Mouse (Mus musculus): ENCODE measurements around the gene Gpd2. TPM values are rescaled to one million over a fixed set of nuclear protein-coding genes. Genes with fewer than 3 reads are reported as not detected.

Gene Gpd2
- 100 to 1,000 TPM; 125 to 144 TPM for total RNA-seq (2021)
- long read RNA-seq, experiment 1, full-length matches to known transcripts, result 57 of 80 reads
- long read RNA-seq, experiment 1, partial matches to known transcripts, result 8 of 80 reads
- long read RNA-seq, experiment 1, other reads (novel, unspliced or antisense), result 15 of 80 reads
- long read RNA-seq, experiment 2, full-length matches to known transcripts, result 56 of 74 reads
- long read RNA-seq, experiment 2, partial matches to known transcripts, result 1 of 74 reads
- long read RNA-seq, experiment 2, other reads (novel, unspliced or antisense), result 17 of 74 reads

GRCm38 (mm10) chr2:57237475-57237919 is at the start of gene Gpd2:
TSS of gene Gpd2 (plus strand) at chr2:57237635.
- peak; percentile 37 to 64 for DNase-seq (ENCODE audit: low spot score in 2 of 2)

DNA sequence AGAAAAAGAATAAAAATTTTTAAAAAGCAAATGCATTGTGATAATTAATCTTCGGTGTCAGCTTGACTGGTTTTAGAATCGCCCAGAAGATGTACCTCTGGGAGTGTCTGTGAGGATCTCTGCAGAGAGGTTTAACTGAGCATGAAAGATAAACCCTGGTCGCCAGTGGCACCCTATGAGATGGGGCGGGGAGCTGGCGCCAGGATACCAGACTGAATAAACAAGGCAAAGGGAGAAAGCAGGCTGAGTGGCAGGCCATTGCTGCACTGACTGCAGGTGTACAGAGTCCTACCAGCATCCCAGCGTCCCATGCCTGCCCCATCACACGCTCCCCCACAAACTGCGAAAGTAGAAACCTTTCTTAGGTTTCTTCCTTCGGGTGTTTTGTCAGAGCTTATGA is 49.2 kb upstream of the Gpd2 start:
- no peak for DNase-seq (ENCODE audit: low spot score in 2 of 2)

- no peak for DNase-seq (ENCODE audit: low spot score in 2 of 2)
Observed at GRCm38 (mm10) chr2:57190884-57191283, 46.6 kb upstream of the Gpd2 start.

GRCm38 (mm10) chr2:57199046-57199445 is 38.4 kb upstream of the Gpd2 start:
- no peak for DNase-seq (ENCODE audit: low spot score in 2 of 2)

- DNase-seq (ENCODE audit: low spot score in 2 of 2), result no peak
Observed at GRCm38 (mm10) chr2:57208472-57209083, 28.9 kb upstream of the Gpd2 start.

GRCm38 (mm10) chr2:57211049-57212001 is 26.1 kb upstream of the Gpd2 start:
- no peak for DNase-seq (ENCODE audit: low spot score in 2 of 2)

- no peak for DNase-seq (ENCODE audit: low spot score in 2 of 2)
Observed at GRCm38 (mm10) chr2:57213364-57213763, 24.1 kb upstream of the Gpd2 start.

DNA sequence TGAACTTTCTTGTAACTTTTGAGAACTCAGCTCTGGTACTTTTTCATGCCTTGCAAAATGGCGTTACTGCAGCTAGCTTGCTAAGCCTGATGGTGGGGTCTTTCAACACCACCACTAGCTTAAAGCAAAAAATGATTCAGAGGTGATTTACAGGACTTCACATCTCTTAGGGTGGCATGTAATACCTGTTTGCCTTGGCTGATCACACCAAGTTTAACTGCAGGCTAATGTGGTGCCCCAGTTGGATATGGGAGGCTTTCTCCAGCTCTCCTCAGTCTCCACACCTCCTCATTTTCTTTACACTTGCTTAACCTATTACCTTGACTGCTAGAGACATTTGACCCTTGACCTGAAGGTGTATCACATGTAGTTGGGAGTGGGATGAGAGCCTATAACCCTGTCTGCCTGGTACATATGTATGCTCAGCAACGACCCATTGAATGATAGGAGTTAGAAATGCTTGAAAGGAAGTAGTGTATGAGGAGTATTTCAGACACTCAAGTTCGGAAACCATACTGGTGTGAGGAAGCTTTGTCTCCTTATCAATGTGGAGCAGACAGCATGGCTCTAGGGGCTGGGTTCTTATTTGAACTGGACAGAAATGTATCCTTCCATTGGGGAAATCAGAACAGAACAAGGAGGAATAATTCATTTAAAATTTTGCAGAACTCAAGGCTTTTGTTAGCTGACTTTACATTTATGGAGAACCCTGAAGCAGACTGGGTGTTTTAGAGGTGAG is 14.0 kb upstream of the Gpd2 start:
- DNase-seq (ENCODE audit: low spot score in 2 of 2), result no peak

DNA sequence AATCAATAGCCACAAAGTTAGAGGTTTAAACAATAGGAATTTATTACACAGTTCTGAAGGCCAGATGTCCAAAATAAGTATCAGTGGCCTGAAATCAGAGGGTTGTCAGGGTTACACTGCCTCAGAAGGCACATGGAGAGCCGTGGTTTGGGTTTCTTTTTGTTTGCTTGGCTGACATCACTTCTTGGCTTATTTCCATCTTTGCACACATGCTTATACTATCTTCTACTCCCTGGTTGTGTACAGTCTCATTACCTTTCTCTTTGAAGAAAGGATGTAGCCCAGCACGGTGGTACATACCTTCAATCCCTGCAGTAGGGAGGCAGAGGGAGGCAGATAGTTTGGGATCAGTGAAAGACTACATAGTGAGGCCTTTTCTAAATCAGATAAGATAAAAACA is 12.2 kb upstream of the Gpd2 start:
- no peak for DNase-seq (ENCODE audit: low spot score in 2 of 2)

DNA sequence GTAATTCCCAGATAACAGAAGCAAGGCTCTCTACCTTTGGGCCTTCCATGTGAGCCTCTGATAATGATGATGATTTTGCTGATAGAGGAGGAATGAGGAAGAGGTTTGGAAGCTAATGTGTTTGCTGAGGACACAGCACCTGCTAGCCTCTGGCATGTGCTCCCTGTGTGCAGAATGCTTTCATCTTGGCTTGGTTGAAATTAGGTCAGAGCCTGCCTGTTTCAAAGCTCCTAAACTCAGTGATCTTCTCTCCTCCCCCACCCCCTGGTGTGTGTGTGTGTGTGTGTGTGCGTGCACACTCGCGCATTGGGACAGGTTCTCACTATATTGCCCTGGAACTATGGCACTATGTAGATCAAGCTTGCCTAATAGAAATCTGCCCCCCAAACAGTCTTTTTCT is 10.0 kb upstream of the Gpd2 start:
- DNase-seq (ENCODE audit: low spot score in 2 of 2), result no peak

- DNase-seq (ENCODE audit: low spot score in 2 of 2), result no peak
Observed at GRCm38 (mm10) chr2:57229647-57230240, 7.7 kb upstream of the Gpd2 start.

GRCm38 (mm10) chr2:57231432-57231831 is 6.0 kb upstream of the Gpd2 start:
- DNase-seq (ENCODE audit: low spot score in 2 of 2), result no peak

- DNase-seq (ENCODE audit: low spot score in 2 of 2), result no peak
Observed at GRCm38 (mm10) chr2:57232328-57232727, 5.1 kb upstream of the Gpd2 start.

DNA sequence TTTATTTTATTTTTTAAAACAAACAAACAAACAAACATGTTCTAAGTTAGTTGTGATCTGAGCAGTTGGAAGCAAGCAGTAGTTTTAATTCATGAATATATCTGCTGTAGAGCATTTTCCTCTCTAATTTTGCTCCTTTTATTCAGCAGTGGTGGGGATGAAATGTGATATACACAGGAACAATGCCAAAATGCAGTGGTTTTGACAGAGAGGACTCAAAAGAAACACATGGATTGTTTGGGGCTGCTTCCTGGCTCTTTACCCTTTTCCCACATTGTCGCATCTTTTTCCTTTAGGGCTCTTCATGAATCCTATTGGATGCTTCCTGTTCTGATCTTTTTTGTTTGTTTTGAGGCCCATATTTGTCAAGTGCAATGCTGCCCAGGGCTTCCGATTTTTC is 1.2 kb upstream of the Gpd2 start:
- DNase-seq (ENCODE audit: low spot score in 2 of 2), result no peak

DNA sequence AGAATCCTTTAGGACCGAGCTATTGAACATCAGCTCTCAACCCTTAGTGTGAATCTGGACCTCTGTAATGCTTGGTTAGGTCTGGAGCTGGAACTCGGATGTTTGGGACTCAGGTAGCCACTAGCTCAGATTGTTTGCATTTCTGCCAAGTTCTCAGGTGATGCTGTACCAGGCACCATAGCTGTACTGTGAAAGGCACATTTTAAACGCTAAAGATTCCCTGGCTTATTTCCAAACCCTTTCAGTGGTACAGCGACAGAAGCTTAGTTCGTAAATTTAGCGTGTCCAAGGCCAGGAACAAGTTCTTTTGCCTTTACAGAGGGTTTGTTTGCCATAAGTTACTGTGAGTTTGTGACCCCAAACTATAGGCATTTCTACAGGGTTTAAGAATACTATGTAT is 409 bp upstream of the Gpd2 start:
- DNase-seq (ENCODE audit: low spot score in 2 of 2), result no peak

DNA sequence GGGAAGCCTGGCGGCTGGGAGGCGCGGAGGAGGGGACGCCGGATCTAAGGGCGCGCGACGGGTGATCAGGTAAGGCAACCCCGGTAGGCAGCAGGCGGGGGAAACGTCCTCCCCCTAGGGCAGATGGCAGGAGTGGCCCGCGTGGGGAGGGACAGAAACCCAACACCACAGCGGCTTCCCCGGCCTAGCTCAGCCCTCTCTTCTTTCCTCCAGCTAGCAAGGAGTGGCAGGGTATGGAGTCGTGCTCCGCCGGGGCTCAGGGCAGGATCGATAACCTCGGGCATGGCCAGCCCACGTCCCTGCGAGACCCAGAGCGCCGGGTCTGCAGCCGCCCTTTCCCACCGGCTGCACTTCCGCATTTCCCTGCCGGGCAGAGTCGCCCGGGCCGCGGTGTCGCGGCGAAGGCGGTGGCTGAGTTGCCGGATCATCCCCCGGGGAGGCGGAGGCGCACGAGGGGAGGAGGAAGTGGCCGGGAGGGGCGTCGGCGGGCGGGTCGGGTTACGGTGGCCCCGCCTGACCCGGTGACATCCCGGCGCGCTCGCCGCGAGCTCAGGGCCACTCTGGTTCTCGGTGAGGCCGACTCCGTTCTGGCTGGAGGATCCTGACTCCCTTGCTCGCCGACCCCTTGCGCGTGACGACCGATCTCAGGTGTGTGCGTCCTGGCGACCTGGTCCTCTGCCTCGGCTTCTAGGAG is 632 bp downstream of the Gpd2 start:
- DNase-seq (ENCODE audit: low spot score in 2 of 2), result peak; percentile 68 to 69

DNA sequence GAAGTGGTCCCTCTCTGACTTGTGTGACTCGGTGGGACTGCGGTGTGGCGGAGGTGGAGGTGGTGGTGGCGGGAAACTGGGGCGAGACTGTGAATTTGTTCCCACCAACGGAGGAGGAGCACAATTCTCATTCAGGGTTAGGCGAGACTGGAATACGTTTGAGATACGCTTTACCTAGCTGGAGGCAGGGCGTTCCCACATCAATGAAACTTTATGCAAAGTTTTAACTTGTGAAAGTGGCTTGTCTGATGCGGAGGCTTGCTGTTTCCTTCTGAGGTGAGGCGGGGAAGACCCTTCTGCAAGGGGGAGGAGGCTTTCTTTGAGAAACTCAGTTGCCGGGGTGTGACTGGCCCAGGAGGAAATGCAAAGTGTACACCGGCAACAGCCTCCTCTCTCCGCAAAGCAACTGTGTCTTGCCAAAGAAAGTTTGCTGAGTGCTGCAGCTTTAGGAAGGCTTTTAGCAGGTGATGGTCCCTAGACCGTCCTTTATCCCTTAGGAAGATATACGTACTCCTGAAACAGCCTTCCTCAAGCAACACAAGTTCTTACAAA is 1.3 kb downstream of the Gpd2 start:
- no peak for DNase-seq (ENCODE audit: low spot score in 2 of 2)

- DNase-seq (ENCODE audit: low spot score in 2 of 2), result no peak
Observed at GRCm38 (mm10) chr2:57239356-57239755, 1.9 kb downstream of the Gpd2 start.

DNA sequence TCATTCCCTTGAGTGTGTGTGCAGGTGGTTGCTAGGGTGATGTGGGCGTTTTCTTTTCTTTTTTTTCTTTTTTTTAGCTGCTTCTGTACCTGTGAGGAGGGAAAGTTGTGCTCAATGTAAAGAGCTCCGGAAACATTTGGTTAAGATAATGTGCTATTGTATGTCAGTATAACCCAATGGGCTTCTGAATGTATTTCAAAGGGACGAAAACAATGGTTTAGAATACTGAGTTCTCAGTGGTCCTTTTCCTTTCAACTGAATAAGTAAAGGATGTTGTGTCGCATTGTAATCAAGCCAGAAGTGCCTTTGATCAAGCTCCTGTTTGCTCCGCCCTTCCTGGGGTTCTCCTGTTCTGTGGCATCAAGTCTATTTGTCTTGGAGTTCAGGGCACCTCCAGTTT is 6.6 kb downstream of the Gpd2 start:
- DNase-seq (ENCODE audit: low spot score in 2 of 2), result no peak
